Mouse (Mus musculus) inflammation-experienced regulatory T-cells (primary cell): ENCODE data around the gene C530025M09Rik. TPM values are rescaled to one million over a fixed set of nuclear protein-coding genes. Genes with fewer than 3 reads are reported as not detected.

Source experiments
- polyA plus RNA-seq, 2 experiments: library from polyadenylated mRNA; unstranded; fragments of 100-300 nt; shearing (Covaris generic); gene quantifications; one replicate each; pipeline ENCODE4 v1.2.1; 2017

The C530025M09Rik gene
- polyA plus RNA-seq: not detected

DNA sequence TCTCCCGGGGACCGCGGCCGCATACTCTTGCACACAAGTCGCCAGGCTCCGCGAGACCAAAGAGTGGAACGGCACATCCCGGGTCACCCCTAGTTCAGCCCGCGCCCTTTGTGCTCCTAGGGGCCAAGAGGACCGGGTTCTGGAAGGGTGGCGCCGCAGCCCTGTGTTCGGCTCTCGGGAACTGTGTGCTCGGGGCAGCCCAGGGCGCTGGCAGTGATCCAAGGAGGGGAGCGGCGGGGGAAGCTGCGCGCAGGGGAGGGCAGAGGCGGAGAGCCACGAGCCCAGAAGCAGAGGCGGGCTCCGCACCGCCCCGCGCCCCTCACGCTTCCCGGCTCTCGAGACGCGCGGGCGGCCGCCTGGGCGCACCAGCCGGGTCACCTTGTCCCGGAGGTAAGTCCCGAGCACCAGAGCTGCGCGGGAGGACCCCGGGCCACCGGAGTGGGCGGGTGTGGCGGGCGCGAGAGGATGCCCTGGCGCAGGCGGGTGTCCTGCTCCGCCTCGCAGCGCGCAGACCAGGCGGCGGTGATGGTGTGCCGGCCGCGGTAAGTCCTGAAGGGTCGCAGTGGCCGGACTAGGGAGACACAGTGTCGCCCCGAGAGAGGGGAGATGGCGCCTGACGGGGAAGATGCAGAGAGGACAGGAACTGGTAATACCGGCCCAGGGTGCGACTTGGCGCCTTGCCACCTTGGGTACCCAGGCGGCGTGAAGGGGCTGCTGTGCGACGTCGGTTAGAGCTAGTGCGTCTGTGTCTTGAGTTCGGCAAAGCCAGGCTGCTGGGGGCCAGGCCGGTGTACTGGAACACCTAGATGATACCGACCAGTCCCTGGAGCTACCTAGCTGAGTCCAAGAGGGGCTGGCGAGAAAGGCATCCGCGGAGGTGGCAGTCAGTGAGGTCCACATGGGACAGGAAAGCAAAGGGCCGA is at the start of gene C530025M09Rik:
TSS of gene C530025M09Rik (minus strand) at position 678 of the 923 bp plus-strand sequence.

GRCm38 (mm10) chr2:149828911-149829310 is 2.1 kb downstream of the C530025M09Rik start, which contains the start of gene Syndig1:
Syndig1 (plus strand) TSS chr2:149829211.

Other genes with a start within 250 kb of the C530025M09Rik start
- under 1 TPM; 0.13 to 0.42 TPM for gene Syndig1, start 2.0 kb downstream of the C530025M09Rik start, polyA plus RNA-seq